Mouse (Mus musculus): ENCODE results near the gene Cfap298. TPM values are rescaled to one million over a fixed set of nuclear protein-coding genes. Genes with fewer than 3 reads are reported as not detected.

Cfap298 gene
- polyA plus RNA-seq, 1 experiment = 17.2 TPM

DNA sequence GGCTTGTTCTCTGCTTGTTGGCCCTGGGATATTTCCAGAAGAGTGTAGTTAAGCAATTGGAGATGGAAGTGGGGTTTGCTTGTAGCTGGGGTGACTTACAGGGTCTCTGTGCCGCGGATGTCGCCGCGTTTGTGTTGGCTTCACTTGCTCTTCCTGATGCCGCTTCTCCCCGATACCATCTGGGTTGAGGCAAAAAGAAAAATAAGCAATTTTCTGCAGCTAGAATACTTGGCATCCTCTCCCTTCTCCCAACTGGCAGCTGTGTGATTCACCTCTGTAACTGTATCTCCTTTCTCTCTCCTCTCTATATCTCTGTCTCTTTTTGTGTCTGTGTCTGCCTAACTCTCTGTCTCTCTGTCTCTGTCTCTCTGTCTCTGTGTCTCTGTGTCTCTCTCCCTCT, 41.9 kb downstream of the Cfap298 start:
- no peak overlapping the region for H3K4me3 ChIP-seq (replicated peaks; ENCODE audit: extremely low read depth, low read depth, low read length)
- DNase-seq = no peak
- H3K4me1 ChIP-seq (ENCODE audit: control insufficient read depth, insufficient read depth, low read length) = no peaks in the 10 kb centered on the region; the same call in 1 of the 2 replicates
- TF ChIP-seq POLR2A (IDR thresholded peaks at IDR 0.05; ENCODE audit: borderline replicate concordance, extremely low read depth, low read depth, low read length) (no peak), CTCF (IDR thresholded peaks at IDR 0.05; ENCODE audit: insufficient read depth, low read length) (no peak)
- WGBS = 65% methylated on average over 7 of the region's 7 CpGs

DNA sequence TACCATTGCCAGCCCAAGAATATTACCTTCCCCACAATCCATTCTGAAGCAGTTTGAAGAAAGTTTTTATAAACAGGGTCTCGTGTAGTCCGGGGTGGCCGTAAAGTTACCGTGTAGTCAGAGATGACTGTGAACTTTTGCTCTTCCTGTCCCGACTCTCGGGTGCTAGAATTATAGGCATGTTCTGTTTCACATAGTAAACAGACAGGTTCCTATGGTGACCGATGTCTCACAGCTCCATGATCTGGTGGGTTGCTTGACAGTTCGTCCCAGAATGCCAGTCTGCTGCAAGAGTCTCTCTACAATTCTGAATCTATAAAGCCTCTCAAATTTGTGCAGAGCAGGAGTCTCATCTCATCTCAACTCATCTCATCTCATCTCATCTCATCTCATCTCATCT, 42.8 kb downstream of the Cfap298 start:
- H3K4me3 ChIP-seq (replicated peaks; ENCODE audit: extremely low read depth, low read depth, low read length) = no peak overlapping the region
- TF ChIP-seq CTCF (IDR thresholded peaks at IDR 0.05; ENCODE audit: insufficient read depth, low read length) (no peak), POLR2A (IDR thresholded peaks at IDR 0.05; ENCODE audit: borderline replicate concordance, extremely low read depth, low read depth, low read length) (no peak)
- DNase-seq = no peak
- no peaks in the 10 kb centered on the region; the same call in 1 of the 2 replicates for H3K4me1 ChIP-seq (ENCODE audit: control insufficient read depth, insufficient read depth, low read length)
- 14% methylated on average over 8 of the region's 8 CpGs for WGBS

GRCm38 (mm10) chr16:90891601-90892000, 43.3 kb downstream of the Cfap298 start:
- DNase-seq = no peak
- H3K4me1 ChIP-seq (ENCODE audit: control insufficient read depth, insufficient read depth, low read length) = no peaks in the 10 kb centered on the region; the same call in 1 of the 2 replicates
- H3K4me3 ChIP-seq (replicated peaks; ENCODE audit: extremely low read depth, low read depth, low read length) = no peak overlapping the region
- no peak for TF ChIP-seq CTCF (IDR thresholded peaks at IDR 0.05; ENCODE audit: insufficient read depth, low read length)
- TF ChIP-seq POLR2A (IDR thresholded peaks at IDR 0.05; ENCODE audit: borderline replicate concordance, extremely low read depth, low read depth, low read length) = no peak
- 38% methylated on average over 14 of the region's 14 CpGs for WGBS

DNA sequence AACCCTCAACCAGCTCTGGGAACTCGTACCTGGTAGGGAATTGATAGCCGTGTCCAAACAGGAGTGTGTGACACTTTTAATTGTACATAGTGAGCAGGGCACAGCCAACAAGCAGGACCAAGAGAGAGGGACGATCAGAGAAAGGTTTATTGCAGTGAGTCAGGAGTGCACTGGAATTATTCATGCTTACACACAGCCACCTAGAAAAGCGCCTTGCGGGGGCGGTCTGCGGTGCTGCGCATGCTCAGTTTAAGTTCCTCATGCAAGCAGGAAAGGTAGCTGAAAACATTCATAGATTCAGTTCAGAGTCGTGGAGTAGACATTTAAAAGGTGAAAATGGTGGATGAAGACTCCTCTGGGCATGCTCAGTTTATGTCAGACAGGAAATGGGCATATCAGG, 44.2 kb downstream of the Cfap298 start:
- TF ChIP-seq CTCF (IDR thresholded peaks at IDR 0.05; ENCODE audit: insufficient read depth, low read length) (no peak), POLR2A (IDR thresholded peaks at IDR 0.05; ENCODE audit: borderline replicate concordance, extremely low read depth, low read depth, low read length) (no peak)
- no peak for DNase-seq
- Histone ChIP-seq H3K4me1 (ENCODE audit: control insufficient read depth, insufficient read depth, low read length) (no peaks in the 10 kb centered on the region; the same call in 1 of the 2 replicates), H3K4me3 (replicated peaks; ENCODE audit: extremely low read depth, low read depth, low read length) (no peak overlapping the region)
- 90% methylated on average over 9 of the region's 9 CpGs for WGBS

GRCm38 (mm10) chr16:90885781-90886565, 48.9 kb downstream of the Cfap298 start:
- Histone ChIP-seq H3K4me3 (replicated peaks; ENCODE audit: extremely low read depth, low read depth, low read length) (no peak overlapping the region), H3K4me1 (ENCODE audit: control insufficient read depth, insufficient read depth, low read length) (peaks cover 5% of the 10 kb centered on the region)
- TF ChIP-seq POLR2A (IDR thresholded peaks at IDR 0.05; ENCODE audit: borderline replicate concordance, extremely low read depth, low read depth, low read length) (0 out of 2 replicates have a peak, but pooled peaks have one; percentile 10), CTCF (IDR thresholded peaks at IDR 0.05; ENCODE audit: insufficient read depth, low read length) (no peak)
- peak; percentile 30 for DNase-seq
- 22% methylated on average over 9 of the region's 9 CpGs for WGBS

DNA sequence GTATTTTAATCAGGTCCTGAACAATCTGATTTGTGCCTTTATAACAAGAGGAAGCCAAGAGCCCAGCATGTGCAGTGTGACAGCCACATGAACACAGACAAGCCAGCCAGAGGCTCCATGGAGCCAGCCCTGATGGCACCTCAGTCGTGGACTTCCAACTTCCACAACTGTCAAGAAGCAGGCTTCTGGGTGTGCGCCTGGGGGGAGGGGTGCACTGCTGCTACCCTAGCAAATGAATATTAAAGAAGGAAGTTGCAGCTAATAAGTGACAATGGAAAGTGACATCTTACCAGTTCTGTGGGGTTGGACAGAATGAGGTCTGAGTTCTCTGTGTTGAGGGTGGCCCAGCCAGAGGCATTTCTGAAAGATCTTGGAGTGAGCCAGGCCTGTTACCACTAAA, 49.6 kb downstream of the Cfap298 start:
- H3K4me1 ChIP-seq (ENCODE audit: control insufficient read depth, insufficient read depth, low read length) = peaks cover 5% of the 10 kb centered on the region
- no peak for DNase-seq
- H3K4me3 ChIP-seq (replicated peaks; ENCODE audit: extremely low read depth, low read depth, low read length) = no peak overlapping the region
- 58% methylated on average over 2 of the region's 2 CpGs for WGBS
- no peak for TF ChIP-seq POLR2A (IDR thresholded peaks at IDR 0.05; ENCODE audit: borderline replicate concordance, extremely low read depth, low read depth, low read length)
- TF ChIP-seq CTCF (IDR thresholded peaks at IDR 0.05; ENCODE audit: insufficient read depth, low read length) = no peak

DNA sequence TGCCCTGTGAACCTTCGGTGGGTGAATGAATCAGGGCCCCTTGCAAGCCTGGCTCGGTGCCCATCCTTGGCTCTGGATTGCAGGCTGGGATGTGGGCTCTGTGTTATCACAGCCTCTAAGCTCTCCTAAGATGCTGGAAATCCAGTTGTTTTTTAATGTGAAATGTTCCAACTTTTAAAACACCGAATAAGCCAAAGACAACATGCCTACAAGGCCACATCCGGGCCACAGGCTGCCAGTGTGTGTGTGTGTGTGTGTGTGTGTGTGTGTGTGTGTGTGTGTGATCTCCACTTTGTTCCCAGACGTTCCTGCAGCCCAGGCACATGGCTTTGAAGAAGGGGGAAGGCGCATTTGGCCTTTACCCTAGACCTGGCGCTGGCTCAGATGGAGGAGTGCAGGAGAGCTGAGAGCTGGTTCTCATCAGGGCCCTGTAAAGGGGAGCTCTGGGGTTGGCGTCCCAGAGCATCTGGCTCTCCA, 52.4 kb downstream of the Cfap298 start:
- TF ChIP-seq CTCF (IDR thresholded peaks at IDR 0.05; ENCODE audit: insufficient read depth, low read length) = no peak
- no peak for TF ChIP-seq POLR2A (IDR thresholded peaks at IDR 0.05; ENCODE audit: borderline replicate concordance, extremely low read depth, low read depth, low read length)
- peaks cover 5% of the 10 kb centered on the region for H3K4me1 ChIP-seq (ENCODE audit: control insufficient read depth, insufficient read depth, low read length)
- H3K4me3 ChIP-seq (replicated peaks; ENCODE audit: extremely low read depth, low read depth, low read length) = no peak overlapping the region
- 59% methylated on average over 8 of the region's 8 CpGs for WGBS
- DNase-seq = no peak

DNA sequence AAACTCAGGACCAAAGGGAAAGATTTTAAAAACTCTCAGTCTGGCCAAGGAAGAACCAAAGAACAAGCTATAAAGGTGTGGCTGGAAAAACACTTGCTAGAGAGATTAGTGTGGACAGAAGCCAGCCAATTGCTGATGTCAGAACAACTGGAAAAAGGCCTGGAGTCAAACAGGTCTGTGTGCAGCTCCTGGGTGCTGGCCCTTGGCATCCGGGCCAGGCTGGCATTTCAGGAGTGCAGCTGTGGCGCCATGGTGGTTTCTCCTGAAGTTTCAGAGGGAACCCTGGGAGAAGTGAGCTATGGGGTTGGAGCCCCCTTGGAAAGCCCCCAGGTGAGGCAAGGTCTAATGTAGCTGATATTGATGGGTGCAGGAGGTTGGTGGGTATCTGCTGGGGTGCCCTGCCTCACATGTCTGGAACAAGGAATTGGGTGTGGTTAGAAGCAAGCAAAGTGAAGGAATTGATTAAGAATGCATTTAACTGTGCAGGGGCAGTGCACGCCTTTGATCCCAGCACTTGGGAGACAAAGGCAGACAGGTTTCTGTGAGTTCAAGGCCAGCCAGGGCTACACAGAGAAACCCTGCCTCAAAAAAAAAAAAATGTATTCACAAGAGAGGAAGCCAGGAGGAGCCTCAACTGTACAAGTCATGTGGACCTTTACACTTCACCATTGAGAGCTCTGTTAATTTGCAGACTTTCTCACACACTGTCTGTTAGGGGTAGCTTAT, 56.6 kb downstream of the Cfap298 start:
- WGBS = 87% methylated on average over 3 of the region's 3 CpGs
- TF ChIP-seq POLR2A (IDR thresholded peaks at IDR 0.05; ENCODE audit: borderline replicate concordance, extremely low read depth, low read depth, low read length) = no peak
- no peak for TF ChIP-seq CTCF (IDR thresholded peaks at IDR 0.05; ENCODE audit: insufficient read depth, low read length)
- H3K4me1 ChIP-seq (ENCODE audit: control insufficient read depth, insufficient read depth, low read length) = no peaks in the 10 kb centered on the region; the same call in 1 of the 2 replicates
- DNase-seq = no peak
- H3K4me3 ChIP-seq (replicated peaks; ENCODE audit: extremely low read depth, low read depth, low read length) = no peak overlapping the region

Other genes with a start within 250 kb of the Cfap298 start
- gene Mis18a, start 207.7 kb downstream of the Cfap298 start, polyA plus RNA-seq (2012; rRNA removed) = 9.8 and 10.3 TPM in 2 replicates
- 21.4 and 26.7 TPM in 2 replicates for gene Mrap, start 196.9 kb downstream of the Cfap298 start, polyA plus RNA-seq (2012; rRNA removed)
- gene Urb1, start 124.7 kb downstream of the Cfap298 start, polyA plus RNA-seq (2012; rRNA removed) = 4.0 TPM in 2 replicates
- gene Eva1c, start 108.4 kb downstream of the Cfap298 start, polyA plus RNA-seq (2012; rRNA removed) = 8.9 and 14.2 TPM in 2 replicates
- gene Synj1, start 76.2 kb upstream of the Cfap298 start, polyA plus RNA-seq (2012; rRNA removed) = 35.8 and 42.2 TPM in 2 replicates
- gene Paxbp1, start 109.4 kb upstream of the Cfap298 start, polyA plus RNA-seq (2012; rRNA removed) = 12.2 and 21.7 TPM in 2 replicates
- gene 4932438H23Rik, start 160.0 kb upstream of the Cfap298 start, polyA plus RNA-seq (2012; rRNA removed) = 0.23 and 0.30 TPM in 2 replicates